Mouse (Mus musculus) adrenal gland, postnatal 25 days (tissue): Measurements from ENCODE around the gene Srsf9. TPM values are rescaled to one million over a fixed set of nuclear protein-coding genes. Genes with fewer than 3 reads are reported as not detected.
"Not testable (repeated sequence)": the region's sequence is repeated elsewhere in the genome, so short reads cannot be mapped to it uniquely, and the experiment has no call there.

Experiments used
- DNase-seq: peaks from one replicate; pipeline ENCODE4 v3.0.0; 2021; ENCODE audit warnings: mixed read lengths
- long read RNA-seq: library from polyadenylated mRNA; stranded (forward); transcript quantifications from one replicate; pipeline ENCODE4 v2.0.0, GENCODE M21; 2021
- total RNA-seq: library from RNA; stranded (reverse); gene quantifications from 2 replicates; pipeline ENCODE4 v1.2.3, GENCODE M21; 2021

Gene Srsf9
- 74.5 and 77.0 TPM in 2 replicates for total RNA-seq
- long read RNA-seq, transcript Srsf9-201 (4 exons, 1,162 nt), result major isoform, 130 of 140 reads
- long read RNA-seq, partial matches to known transcripts, result 5 of 140 reads
- long read RNA-seq, other reads (novel, unspliced or antisense), result 5 of 140 reads

DNA sequence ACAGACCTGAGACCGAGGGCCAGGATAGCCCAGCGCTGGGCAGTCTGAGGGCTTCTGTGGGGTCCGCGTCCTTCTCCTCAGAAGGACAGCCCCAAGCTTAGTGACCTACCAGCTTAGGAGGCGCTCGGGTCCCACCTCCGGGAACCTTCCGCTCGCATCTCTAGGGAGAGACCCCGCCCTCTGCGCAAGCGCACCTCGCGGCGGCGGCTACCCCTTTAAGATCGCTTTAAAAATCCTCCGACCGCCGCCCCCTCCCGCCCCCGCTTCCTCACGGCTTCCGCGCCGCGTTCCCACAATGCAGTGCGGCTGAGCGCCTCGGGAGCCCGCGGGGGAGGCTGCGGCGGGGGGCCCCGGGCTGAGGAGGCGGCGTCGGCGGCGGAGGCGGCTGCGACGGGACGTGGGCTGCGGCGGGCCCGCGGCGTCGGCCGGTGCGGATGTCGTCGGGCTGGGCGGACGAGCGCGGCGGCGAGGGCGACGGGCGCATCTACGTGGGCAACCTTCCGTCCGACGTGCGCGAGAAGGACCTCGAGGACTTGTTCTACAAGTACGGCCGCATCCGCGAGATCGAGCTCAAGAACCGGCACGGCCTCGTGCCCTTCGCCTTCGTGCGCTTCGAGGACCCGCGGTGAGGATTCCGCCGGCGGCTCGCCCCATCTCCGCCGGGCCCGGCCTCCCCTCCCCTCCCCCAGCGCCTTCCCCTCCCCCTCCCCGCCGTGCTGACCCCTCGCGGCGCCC lies at the start of gene Srsf9:
TSS of gene Srsf9 (plus strand) at position 303 of the 735 bp plus-strand sequence.
- peak; percentile 98 for DNase-seq

DNA sequence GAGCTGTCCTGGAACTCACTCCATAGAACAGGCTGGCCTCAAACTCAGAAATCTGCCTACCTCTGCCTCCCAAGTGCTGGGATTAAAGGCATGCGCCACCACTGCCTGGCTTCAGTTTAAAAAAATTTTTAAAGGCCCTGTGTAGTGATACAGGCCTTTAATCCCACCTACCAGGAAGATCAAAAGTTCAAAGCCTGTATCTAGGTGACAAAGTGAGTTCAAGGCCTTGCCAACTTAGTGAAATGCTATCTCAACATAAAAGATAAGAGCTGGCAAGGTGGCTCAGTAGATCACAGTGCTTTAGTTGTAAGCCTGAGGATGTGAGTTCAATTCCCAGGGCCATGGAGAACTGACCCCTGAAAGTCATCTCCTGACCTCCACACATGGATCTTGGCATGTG lies 48.9 kb upstream of the Srsf9 start:
- no peak for DNase-seq

DNA sequence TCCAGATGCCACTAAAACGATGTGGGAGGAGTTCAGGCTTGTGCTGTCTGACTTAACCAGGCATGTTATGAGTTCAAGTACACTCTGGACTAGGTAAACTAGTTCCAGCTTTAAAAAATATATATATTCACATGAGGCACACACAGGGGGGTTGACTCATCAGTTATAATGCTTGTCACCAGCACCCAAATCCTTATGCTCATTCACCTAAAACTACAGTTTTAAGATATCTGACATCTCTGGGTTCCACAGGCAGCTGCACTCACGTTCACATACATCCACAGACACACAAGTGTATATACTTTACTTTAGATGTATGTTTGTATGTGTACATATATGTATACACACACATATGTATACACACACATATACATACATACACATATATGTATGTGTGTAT lies 48.2 kb upstream of the Srsf9 start:
- DNase-seq, result no peak

DNA sequence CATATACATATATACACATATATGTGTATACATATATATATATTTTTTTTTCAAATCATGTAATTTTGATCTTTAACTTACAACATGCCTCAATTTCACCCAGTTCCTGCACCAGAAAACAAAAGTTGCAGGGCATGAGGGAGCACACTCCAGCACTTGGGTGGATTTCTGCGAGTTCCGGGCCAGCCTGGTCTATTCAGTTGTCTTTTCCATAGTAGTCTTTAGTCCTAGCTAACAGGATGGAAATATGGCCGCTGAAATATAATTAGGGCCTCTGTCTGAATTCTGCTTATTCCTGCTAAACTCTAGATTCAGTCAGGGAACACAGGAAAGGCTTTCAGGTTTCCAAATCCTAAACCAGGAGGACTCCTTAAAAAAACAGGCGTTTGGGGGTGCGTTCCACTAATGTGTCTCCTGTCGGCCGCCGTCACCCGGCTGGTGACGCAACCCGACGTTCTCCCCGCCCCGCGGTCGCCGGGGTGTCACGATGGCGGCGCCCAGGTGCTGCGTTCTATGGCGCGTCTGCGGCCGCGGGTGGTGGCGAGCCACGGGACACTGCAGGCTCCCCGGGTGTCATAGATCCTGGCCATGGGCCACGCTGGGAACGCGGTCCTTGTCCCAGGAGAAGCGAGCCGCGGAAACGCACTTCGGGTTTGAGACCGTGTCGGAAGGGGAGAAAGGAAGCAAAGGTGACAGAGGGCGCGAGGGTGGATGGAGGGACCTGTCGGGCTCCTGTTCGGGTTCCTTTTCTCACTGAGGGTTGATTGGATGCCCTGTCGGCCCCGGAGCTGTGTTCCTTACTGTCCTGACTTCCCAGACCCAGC lies 47.5 kb upstream of the Srsf9 start, which contains the start of gene Coq5:
TSS of gene Coq5 (plus strand) at position 441 of the 824 bp plus-strand sequence.
- peak; percentile 90 for DNase-seq

DNA sequence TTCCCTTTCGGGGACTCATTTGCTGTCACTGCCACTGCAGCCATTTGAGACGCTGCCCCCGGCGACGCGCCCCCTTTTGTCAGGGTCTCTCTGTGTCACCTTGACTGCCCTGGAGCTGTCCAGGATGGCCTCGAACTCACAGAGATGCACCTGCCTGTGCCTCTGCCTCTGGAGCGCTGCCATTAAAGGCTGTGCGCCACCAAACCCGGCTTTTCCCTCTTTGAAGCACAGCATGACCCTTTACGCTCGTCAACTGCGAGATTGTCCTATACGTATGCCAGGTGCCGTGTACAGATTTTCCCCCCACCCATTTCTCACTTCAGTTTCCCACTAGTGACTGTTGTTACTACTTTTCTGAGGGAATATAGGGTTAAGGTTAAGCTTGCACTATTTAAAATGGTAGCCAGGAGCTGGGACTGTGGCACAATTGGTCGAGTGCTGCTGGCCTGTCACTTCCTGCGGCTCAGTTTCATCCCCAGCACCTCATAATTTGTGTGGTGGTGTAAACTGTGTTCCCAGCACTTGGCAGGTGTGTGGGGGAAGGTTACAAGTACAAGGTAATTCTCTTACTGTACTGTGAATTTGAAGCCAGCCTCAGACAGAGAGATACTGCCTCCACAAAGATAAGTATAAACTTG lies 46.8 kb upstream of the Srsf9 start:
- DNase-seq, result no peak

DNA sequence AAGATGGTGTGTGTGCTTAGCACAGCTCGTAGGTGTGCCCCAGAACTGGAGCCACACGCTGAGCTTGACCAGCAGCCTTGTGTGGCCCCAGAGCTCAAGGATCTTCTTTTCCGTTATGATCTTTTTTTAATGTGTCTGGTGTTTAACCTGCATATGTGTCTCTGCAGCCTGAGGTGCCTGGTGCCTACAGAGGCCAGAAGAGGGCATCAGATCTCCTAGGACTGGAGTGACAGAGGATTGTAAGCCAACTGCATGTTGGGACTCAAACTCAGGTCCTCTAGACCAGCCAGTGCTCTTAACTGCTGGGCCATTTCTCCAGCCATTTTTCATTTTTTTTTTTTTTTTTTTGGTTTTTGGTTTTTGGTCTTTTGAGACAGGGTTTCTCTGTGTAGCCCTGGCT lies 42.2 kb upstream of the Srsf9 start:
- no peak for DNase-seq

DNA sequence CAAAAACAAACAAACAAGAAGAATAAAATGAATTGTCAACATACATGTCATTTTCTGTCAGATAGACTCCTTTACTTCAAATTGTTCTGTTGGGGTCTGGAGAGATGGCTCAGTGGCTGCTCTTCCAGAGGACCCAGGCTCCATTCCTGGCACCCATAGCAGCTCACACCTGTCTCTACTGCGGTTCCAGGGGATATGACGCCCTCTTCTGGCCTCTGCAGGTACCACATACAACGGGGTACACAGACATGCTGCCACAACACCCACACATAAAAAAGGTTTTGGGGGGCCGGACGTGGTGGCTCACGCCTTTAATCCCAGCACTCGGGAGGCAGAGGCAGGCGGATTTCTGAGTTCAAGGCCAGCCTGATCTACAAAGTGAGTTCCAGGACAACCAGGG lies 32.8 kb upstream of the Srsf9 start:
- DNase-seq, result no peak

DNA sequence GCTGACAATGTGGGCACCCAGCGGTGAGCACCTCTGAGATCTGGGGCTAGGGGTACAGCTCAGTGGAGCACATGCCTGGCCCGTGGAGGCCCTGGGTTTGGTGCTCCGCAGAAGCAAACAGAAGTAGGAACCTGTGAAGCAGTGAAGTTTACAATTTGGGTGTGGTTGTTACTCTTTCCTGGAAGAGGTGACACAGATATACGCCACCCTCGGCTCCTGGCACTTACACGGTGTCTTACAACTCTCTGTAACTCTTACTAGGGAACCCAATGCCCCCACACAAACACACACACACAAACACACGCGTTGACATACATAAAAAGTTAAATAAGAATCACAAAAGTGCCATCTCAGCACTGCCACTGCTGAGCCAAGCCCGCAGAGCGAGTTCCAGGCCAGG lies 30.6 kb upstream of the Srsf9 start:
- DNase-seq, result no peak

DNA sequence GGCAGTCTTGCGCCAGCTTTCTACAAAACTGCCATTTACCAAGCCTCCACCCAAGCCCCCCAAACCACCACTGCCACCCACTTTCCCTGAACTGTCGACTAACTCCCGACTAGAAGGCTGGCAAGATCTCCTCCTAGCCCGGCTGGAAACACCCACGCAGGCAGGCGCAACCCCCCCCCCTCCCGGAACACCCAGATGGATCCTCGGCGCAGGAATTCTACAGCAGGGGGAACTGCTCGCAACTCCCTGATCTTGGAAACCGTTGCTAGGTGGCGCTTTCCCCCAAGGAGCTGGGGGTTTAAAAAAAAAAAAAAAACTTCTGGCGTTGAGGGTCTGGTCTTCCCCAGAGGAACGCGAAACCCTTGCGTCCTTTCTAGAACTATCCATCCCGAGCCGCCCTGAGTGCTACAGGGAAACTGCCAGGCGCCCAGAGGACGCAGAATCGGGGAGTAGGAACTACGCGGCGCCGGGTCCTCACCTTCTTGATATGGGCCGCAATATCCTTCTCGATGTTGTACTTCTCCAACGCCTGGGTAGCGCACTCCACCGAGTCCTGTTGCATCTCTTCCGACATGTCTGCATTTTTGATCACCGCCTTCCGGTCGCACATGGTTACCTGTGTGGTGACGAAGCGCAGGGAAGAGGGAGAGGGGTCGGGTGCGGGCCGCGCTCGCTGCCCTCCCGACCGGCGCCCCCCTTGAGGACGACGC lies 26.8 kb upstream of the Srsf9 start:
- DNase-seq, result peak; percentile 58

DNA sequence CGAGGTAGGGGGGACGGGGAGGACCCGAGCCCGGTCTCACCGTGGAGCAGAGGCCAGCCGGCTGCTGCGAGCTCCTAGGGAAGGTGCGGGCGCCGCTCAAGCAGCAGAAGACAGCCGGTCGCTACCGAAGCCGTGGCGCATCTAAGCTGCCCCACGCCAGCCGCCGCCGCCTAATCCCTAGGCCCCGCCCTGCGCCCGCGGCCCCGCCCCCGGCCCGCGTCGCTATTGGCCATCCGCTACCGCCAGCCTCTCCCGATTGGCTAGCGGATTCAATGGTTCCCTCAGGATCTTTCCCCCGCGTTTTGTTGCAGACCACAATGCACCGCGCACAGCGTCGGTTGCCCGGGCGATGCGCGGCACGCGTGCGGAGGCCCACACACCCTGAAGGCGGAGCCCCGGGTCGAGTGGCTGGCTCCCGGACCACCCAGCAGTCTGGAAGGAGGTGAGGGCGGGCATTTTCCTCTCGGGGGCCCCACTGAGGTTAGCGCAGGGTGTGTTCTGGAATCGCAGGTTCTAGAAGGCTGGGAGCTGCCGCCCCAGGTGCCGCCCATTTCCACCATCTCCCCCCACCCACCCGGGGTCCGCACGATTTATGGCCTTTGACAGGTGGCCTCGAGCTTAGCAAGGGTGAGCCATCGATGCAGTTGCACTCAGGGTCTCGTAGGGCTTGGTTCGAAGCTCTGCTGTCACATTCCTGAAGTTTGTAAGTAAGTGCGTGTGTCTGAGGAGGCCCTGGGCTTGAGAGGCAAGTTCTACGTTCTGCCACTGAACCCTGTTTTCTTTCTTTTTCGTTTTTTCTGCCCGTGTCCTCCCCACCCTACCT lies 26.0 kb upstream of the Srsf9 start, which contains the start of gene Dynll1:
TSS of gene Dynll1 (minus strand) at position 208 of the 823 bp plus-strand sequence.
- peak; percentile 98 for DNase-seq

DNA sequence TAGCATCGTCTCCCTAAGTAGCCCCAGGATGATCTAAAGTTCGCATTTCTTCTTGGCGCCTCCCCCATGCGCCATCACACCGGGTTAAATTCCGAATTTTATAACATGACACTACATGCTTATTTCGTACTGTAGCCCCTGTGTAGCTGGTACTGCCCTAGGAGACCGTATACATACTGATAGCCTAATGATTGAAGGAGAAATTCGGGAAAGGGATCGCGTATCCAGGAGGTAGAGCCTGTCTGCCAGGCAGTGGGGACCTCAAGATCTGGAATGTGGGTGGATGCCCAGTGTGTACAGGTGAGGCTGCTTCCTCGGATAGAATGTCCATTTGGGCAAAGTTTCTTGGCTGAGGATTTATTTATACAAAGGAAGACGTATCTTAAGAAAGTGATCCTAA lies 25.4 kb upstream of the Srsf9 start:
- no peak for DNase-seq

DNA sequence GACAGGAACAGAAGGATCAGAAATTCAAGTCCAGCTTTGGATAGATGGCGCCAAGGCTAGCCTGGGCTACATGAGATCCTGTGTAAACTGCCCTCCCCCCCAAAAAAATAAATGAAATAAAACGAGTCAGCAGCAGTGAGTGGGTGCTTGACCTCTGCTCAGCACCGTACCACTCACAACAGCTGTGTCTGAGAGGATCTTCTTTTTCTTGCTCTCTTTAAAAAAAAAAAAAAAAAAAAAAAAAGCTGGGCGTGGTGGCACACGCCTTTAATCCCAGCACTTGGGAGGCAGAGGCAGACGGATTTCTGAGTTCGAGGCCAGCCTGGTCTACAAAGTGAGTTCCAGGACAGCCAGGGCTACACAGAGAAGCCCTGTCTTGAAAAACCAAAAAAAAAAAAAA lies 24.8 kb upstream of the Srsf9 start:
- not testable (repeated sequence) for DNase-seq

DNA sequence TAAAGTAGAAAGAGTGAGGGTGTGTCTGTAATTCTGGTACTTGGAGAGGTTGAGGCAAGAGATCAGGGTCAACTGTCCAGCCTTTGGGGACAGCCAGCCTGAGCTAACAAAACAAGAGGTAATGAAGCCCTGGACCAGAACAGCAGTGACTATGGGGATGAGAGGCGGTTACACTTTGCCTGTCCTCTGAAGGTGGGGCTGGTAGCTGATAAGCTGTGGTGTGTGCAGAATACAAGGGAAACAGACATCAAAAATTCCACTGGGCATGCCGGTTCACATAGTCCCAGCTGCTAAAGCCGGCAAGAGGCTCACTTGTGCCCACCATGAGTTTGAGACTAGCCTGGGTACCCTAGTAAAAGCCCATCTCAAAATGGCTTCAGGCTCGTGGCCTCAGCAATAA lies 14.6 kb upstream of the Srsf9 start:
- DNase-seq, result no peak

DNA sequence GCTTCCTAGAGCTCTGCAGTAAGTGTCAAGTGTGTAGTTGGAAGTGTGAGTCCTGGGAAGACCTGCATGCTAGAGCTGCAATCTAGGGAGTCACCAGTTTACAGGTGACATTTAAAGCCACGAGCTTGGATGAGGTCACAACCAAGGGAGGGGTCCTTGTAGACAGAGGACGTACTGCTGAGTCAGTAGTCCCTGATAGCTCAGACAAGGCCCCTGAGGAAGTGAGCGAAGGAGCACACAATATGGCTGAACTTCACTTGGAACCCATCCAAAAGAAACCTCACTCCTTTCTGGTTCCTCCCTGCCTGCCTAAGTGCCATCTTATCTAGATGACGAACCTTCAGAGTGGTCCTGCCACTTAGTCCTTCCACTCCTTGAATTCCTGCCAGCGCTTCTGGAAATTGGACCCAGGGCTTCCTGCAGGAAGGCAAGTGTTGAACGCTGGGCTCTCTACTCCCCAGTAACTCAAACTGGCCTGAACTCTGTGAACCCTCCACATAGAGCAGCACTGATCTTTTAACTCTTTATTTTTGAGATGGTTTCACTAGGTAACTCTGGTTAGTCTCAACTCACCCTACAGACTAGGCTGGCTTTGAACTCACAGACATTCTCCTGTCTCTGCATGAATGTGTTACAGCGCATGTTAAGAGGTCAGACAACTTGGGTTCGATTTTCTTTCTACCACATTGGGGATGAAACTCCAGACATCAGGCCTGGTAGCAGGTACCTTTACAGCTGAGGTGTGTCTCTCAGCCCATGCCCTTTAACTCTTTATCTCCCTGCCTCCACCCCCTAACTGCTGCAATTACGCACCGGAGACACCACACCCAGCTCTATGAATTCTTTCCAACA lies 13.9 kb upstream of the Srsf9 start:
- DNase-seq, result no peak

DNA sequence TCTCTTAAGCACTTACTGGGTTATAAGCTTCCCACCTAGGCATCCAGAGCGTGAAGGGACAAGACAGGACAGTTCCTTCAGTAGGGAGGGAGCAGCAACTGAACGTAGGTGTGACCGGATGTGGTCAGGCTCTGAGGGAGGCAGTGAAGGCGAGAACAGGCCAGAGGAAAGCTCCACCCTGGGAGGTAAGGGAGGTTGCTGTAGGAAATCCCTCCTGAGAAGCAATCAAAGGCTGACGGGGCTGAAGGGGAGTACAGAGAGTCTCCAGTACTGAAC lies 13.4 kb upstream of the Srsf9 start:
- DNase-seq, result no peak

DNA sequence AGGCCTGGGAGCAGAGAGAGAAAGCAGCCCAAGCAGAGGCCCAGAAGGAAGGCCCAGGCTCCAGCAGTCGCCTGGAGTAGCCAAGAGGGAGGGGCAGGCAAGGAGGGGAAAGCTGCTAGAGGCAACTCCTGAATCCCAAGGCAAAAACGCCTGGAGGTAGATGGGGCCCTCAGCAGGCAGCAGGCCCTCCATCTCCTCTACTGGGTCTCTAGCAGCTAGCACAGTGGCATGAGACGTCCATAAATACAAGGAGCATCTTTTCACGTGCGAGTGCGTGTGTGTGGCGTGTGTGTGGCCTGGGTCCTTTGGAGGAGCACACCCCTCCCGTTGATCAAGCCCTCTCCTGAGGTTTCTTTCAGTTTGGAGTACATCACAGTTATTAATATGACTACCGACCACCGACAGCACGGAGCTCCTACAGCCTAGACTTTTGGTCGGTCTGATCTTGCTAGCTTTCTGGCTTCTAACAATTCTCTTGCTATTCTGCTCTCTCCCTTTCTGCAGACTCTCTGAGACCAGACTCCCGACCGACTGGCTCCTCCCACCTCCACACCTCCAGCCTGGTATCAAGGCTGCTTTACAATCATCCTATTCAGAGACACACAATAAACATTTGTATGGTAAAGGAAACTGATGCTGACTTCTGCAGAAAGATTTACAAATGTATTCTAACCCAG lies 9.9 kb upstream of the Srsf9 start:
- no peak for DNase-seq

DNA sequence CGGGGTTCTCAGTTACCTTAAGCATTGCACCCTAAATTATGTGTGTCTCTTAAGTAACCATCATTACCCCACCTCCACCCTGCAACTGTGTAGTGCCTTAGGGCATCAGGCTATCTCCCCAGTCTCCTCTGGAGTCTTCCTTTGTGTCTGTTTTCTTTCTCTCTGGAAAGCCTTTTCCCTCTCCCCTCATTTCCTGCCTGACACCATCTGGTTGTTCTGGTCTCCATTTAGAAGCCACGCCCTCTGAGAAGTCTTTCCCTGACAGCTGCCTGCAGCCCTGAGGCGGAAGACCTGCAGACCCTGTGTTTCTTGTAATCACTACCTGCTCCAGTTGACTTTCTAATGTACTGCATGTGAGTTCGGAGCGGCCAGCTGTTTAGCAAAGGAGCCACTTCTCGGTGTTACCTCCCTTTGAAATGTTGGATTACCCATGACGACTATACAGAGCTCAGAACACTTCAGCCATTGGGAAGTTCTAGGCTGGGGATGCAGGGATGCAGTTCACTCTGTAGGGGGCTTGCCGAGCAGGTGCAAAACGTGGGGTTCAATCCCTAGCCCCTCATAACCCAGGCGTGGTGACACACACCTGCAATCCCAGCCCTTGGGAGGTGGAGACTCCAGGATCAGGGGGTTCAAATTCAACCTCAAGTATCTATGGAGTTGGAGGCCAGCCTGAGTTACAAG lies 9.2 kb upstream of the Srsf9 start:
- DNase-seq, result no peak

DNA sequence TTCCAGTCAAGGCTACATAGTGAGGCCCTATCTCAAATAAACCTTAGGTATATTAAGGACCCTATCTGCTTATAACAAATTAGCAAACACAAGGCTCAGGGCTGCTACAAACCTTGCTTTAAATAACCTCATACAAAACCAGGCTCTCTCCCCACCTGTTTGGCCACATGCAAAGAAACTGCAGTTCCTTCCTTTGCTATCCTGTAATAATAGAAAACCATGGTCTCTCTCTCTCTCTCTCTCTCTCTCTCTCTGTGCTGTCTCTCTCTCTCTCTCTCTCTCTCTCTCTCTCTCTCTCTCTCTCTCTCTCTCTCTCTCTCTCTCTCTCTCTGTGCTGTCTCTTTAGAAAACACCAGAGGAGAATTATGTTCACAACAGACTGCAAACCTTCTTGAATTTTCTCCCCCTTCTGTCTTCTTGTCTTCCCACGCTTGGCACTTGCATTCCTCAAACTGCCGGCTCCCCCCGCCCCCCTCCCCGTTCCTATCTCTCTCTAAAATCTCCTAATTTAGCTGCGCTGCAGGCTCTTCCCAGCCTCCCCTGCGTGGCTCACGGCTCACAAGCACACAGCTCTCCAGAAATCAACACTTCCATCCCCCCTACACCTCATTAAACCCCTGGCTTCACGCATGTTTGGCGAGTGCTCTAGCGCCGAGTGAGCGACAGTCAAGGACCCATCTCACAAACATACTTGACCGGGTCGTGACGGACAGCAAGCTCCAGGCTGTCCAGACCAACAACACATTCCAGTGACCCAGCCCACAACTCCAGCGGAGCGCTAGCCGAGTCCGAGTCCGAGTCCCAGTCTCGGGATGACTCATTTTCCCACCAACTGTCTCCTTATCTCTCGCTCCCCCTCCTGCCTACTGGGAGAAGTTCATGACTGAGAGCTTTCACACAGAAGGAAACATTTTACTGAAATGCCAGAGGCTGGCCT lies 7.7 kb upstream of the Srsf9 start:
- DNase-seq, result peak; percentile 69
